Mouse (Mus musculus) T-helper 2 cell (primary cell): ENCODE measurements around the gene Soga1.

ENCODE experiments used
- in situ Hi-C: fragments of 300-600 bp; cut with MboI, MseI; formaldehyde crosslinking; loops from one replicate; pipeline ENCODE4 v1.15.1; 2025; ENCODE audit warnings: high pct_unique_total_duplicates

Gene Soga1

GRCm38 (mm10) chr2:157078793-157079700 lies at the start of gene Soga1:
TSS of gene Soga1 (minus strand) at chr2:157079254.
- in situ Hi-C loops, result no loop called here

GRCm38 (mm10) chr2:157128072-157128471 lies 49.0 kb upstream of the Soga1 start:
- in situ Hi-C loops, result no loop called here

- in situ Hi-C loops, result no loop called here
Measured at GRCm38 (mm10) chr2:157127370-157127769, 48.3 kb upstream of the Soga1 start.

- in situ Hi-C loops, result no loop called here
Measured at GRCm38 (mm10) chr2:157125246-157125645, 46.2 kb upstream of the Soga1 start.

GRCm38 (mm10) chr2:157121766-157122165 lies 42.7 kb upstream of the Soga1 start:
- in situ Hi-C loops, result no loop called here

GRCm38 (mm10) chr2:157119075-157119474 lies 40.0 kb upstream of the Soga1 start:
- in situ Hi-C loops, result no loop called here

- in situ Hi-C loops, result no loop called here
Measured at GRCm38 (mm10) chr2:157118556-157118955, 39.5 kb upstream of the Soga1 start.

GRCm38 (mm10) chr2:157116964-157117363 lies 37.9 kb upstream of the Soga1 start:
- in situ Hi-C loops, result no loop called here

GRCm38 (mm10) chr2:157108236-157108635 lies 29.2 kb upstream of the Soga1 start:
- in situ Hi-C loops, result no loop called here

GRCm38 (mm10) chr2:157104454-157104853 lies 25.4 kb upstream of the Soga1 start:
- in situ Hi-C loops, result no loop called here

- in situ Hi-C loops, result no loop called here
Measured at GRCm38 (mm10) chr2:157102256-157102655, 23.2 kb upstream of the Soga1 start.

GRCm38 (mm10) chr2:157101650-157102049 lies 22.6 kb upstream of the Soga1 start:
- in situ Hi-C loops, result no loop called here

- in situ Hi-C loops, result no loop called here
Measured at GRCm38 (mm10) chr2:157100319-157100605, 21.2 kb upstream of the Soga1 start.

- in situ Hi-C loops, result no loop called here
Measured at GRCm38 (mm10) chr2:157099532-157100318, 20.7 kb upstream of the Soga1 start.

- in situ Hi-C loops, result no loop called here
Measured at GRCm38 (mm10) chr2:157095005-157095755, 16.1 kb upstream of the Soga1 start.

- in situ Hi-C loops, result no loop called here
Measured at GRCm38 (mm10) chr2:157092024-157092423, 13.0 kb upstream of the Soga1 start.

- in situ Hi-C loops, result no loop called here
Measured at GRCm38 (mm10) chr2:157087536-157088317, 8.7 kb upstream of the Soga1 start.

GRCm38 (mm10) chr2:157086796-157087195 lies 7.7 kb upstream of the Soga1 start, which contains the start of gene Tldc2:
TSS of gene Tldc2 (plus strand) at chr2:157087055.
- in situ Hi-C loops, result no loop called here

- in situ Hi-C loops, result no loop called here
Measured at GRCm38 (mm10) chr2:157084831-157085585, 6.0 kb upstream of the Soga1 start.

GRCm38 (mm10) chr2:157081960-157082359 lies 2.9 kb upstream of the Soga1 start:
- in situ Hi-C loops, result no loop called here
